Mouse (Mus musculus): ENCODE measurements around the gene Wdr45.
"Not testable (repeated sequence)": the region's sequence is repeated elsewhere in the genome, so short reads cannot be mapped to it uniquely, and the experiment has no call there.

DNA sequence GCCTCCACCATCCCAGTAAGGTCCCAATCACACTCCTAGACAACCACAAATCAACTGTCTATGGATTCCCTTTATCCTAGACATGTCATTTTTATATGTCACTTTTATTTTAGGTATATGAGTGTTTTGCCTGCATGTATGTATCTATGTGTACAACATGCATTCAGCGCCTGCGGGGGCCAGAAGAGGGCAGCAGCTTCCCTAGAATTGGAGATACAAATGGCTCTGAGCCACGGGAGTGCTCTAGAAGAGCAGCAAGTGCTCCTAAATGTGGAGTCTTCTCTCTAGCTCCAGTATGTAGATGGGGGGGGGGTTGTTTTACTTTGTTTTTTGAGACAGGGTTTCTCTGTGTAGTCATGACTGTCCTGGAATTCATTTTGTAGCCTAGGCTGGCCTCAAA lies 39.5 kb downstream of the Wdr45 start:
- TF ChIP-seq GATA1 (IDR thresholded peaks at IDR 0.05; ENCODE audit: borderline replicate concordance, low read length); FLI1 (IDR thresholded peaks at IDR 0.05; ENCODE audit: low read length): not testable (repeated sequence)
